Mouse (Mus musculus) liver, embryonic 14.5 days (tissue): ENCODE data around the gene Tldc2. TPM values are rescaled to one million over a fixed set of nuclear protein-coding genes. Genes with fewer than 3 reads are reported as not detected.
A peak's percentile ranks its signal among the peaks of the same experiment; 100 is the strongest.

Source experiments
- ATAC-seq: fragments of 200-750 bp; cut with Nextera tagmentation; 2 replicates; pipeline ENCODE4 v1.8.0; 2017; ENCODE audit warnings: moderate number of reproducible peaks, mild to moderate bottlenecking, moderate library complexity; ENCODE audit not compliant: insufficient read depth
- DNase-seq, 3 experiments: peaks; one replicate each; pipeline ENCODE4 v3.0.0-alpha.2; 2012 to 2013; ENCODE audit warnings: low read depth in 3 of 3, low spot score in 3 of 3
- H3K27ac ChIP-seq: fragments of 300-500 bp; sonication (generic); 2 replicates; pipeline ENCODE4 v1.5.1; 2014; ENCODE audit warnings: moderate library complexity, mild to moderate bottlenecking, control low read depth, inconsistent platforms
- H3K27me3 ChIP-seq: fragments of 300-500 bp; sonication (generic); 2 replicates; pipeline ENCODE4 v1.6.1; 2014; ENCODE audit warnings: mild to moderate bottlenecking, low read length, moderate library complexity; ENCODE audit not compliant: control insufficient read depth, insufficient read depth
- H3K36me3 ChIP-seq: fragments of 300-500 bp; sonication (generic); replicated peaks from 2 replicates; pipeline ENCODE4 v1.6.1; 2014; ENCODE audit warnings: low read depth; ENCODE audit not compliant: control insufficient read depth, insufficient read depth
- H3K4me1 ChIP-seq, 2 experiments: fragments of 200-500 bp in 1 of 2; fragments of 300-500 bp in 1 of 2; sonication (generic) in 1 of 2; replicated peaks; 2 replicates each; pipeline ENCODE4 v1.6.1; 2012 to 2014; ENCODE audit warnings: antibody characterized with exemption in 1 of 2, inconsistent platforms in 1 of 2, low read length in 1 of 2; ENCODE audit not compliant: control insufficient read depth in 2 of 2, insufficient read depth in 2 of 2
- H3K4me2 ChIP-seq: fragments of 300-500 bp; sonication (generic); 2 replicates; pipeline ENCODE4 v1.6.1; 2014; ENCODE audit warnings: low read depth, mild to moderate bottlenecking, control low read depth, moderate library complexity
- H3K4me3 ChIP-seq, 2 experiments: fragments of 200-500 bp in 1 of 2; fragments of 300-500 bp in 1 of 2; sonication (generic) in 1 of 2; 2 replicates each; pipeline ENCODE4 v1.5.1; 2012 to 2014; ENCODE audit warnings: low read depth in 2 of 2, low read length in 2 of 2, mild to moderate bottlenecking in 2 of 2, control low read depth in 1 of 2, inconsistent platforms in 1 of 2, moderate library complexity in 1 of 2; ENCODE audit not compliant: insufficient read depth in 1 of 2
- H3K9ac ChIP-seq: fragments of 300-500 bp; sonication (generic); replicated peaks from 2 replicates; pipeline ENCODE4 v1.6.1; 2014; ENCODE audit warnings: mild to moderate bottlenecking, control low read depth, moderate library complexity
- H3K9me3 ChIP-seq: fragments of 300-500 bp; sonication (generic); 2 replicates; pipeline ENCODE4 v1.6.1; 2016; ENCODE audit warnings: low read length, mixed read lengths; ENCODE audit not compliant: control insufficient read depth
- CTCF ChIP-seq: IDR thresholded peaks from 2 replicates; pipeline ENCODE4 v1.5.1; 2016; ENCODE audit warnings: antibody characterized with exemption, low read depth, control low read depth
- EP300 ChIP-seq: IDR thresholded peaks from 2 replicates; pipeline ENCODE4 v1.6.1; 2016; ENCODE audit warnings: antibody characterized with exemption, low read depth
- WGBS: fragments of 180-500 bp; shearing (Covaris S2); extraction: QIAGEN DNeasy Blood & Tissue Kit; methylation state at CpG from one replicate; pipeline ENCODE4 v1.1.7; 2014; ENCODE audit not compliant: insufficient replicate concordance; 5-methylcytosine and 5-hydroxymethylcytosine counted together
- polyA plus RNA-seq, 2 experiments: library from polyadenylated mRNA; depleted of rRNA in 1 of 2; stranded (reverse) in 1 of 2; unstranded in 1 of 2; fragments of >200 nt; fragmentation: Nextera tagmentation in 1 of 2; extraction: Ambion mirVana in 1 of 2; gene quantifications; 2 replicates each; pipeline versions ENCODE4 v1.2.1 to v1.2.3; 2012 to 2014

The Tldc2 gene
- polyA plus RNA-seq, 2 experiments, result not detected

- DNase-seq (no peak), ATAC-seq (no peak)
- TF ChIP-seq CTCF, result no peak
- no peaks in the 10 kb centered on the region for H3K9me3 ChIP-seq
- H3K27me3 ChIP-seq, result peaks cover 30% of the 10 kb centered on the region
- no peak overlapping the region for H3K4me2 ChIP-seq
- 58% methylated on average over 5 of the region's 5 CpGs for WGBS
- no peak overlapping the region for H3K27ac ChIP-seq
- H3K4me3 ChIP-seq, result no peak overlapping the region
- peaks cover 0 to 31% of the 10 kb centered on the region in 2 experiments; a peak in 2 of 4 replicates for H3K4me1 ChIP-seq
- H3K36me3 ChIP-seq, result no peaks in the 10 kb centered on the region
- no peak overlapping the region for H3K9ac ChIP-seq
Measured at GRCm38 (mm10) chr2:157074772-157075171, 12.1 kb upstream of the Tldc2 start.

- WGBS, result 69% methylated on average over 3 of the region's 3 CpGs
- peaks cover 34% of the 10 kb centered on the region for H3K27me3 ChIP-seq
- H3K9ac ChIP-seq, result no peak overlapping the region
- H3K4me1 ChIP-seq, result peaks cover 0 to 28% of the 10 kb centered on the region in 2 experiments; a peak in 2 of 4 replicates
- TF ChIP-seq CTCF (no peak), EP300 (no peak)
- no peaks in the 10 kb centered on the region for H3K9me3 ChIP-seq
- H3K27ac ChIP-seq, result no peak overlapping the region
- no peak for ATAC-seq
- H3K4me3 ChIP-seq, result no peak overlapping the region
- no peaks in the 10 kb centered on the region for H3K36me3 ChIP-seq
- no peak for DNase-seq
- no peak overlapping the region for H3K4me2 ChIP-seq
Measured at GRCm38 (mm10) chr2:157075226-157075625, 11.6 kb upstream of the Tldc2 start.

DNA sequence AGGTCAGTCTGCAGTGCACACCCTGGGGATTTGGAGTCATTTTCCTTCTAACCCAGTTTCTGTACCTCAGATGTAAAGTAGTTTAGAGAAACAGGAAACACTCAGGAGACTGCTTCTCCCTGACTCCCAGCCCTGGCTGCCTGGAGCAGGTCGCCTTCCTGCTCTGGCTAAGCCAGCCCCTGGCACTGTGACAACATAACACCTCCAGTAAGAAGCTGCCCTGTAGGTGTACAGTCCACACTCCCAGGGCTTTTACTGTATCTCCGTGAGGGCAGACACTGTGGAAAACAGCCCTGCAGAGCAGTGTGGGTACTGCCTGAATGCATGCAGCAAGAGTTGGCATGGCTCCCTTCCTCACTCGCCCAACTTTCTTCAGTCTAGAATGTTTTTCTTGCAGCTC is 11.2 kb upstream of the Tldc2 start:
- TF ChIP-seq EP300 (no peak), CTCF (no peak)
- WGBS, result 40% methylated on average over 3 of the region's 3 CpGs
- no peaks in the 10 kb centered on the region for H3K9me3 ChIP-seq
- peaks cover 0 to 23% of the 10 kb centered on the region in 2 experiments; a peak in 2 of 4 replicates for H3K4me1 ChIP-seq
- no peak overlapping the region for H3K4me2 ChIP-seq
- peaks cover 39% of the 10 kb centered on the region for H3K27me3 ChIP-seq
- ATAC-seq (no peak), DNase-seq (no peak)
- no peak overlapping the region for H3K27ac ChIP-seq
- H3K9ac ChIP-seq, result no peak overlapping the region
- no peak overlapping the region for H3K4me3 ChIP-seq
- H3K36me3 ChIP-seq, result no peaks in the 10 kb centered on the region

DNA sequence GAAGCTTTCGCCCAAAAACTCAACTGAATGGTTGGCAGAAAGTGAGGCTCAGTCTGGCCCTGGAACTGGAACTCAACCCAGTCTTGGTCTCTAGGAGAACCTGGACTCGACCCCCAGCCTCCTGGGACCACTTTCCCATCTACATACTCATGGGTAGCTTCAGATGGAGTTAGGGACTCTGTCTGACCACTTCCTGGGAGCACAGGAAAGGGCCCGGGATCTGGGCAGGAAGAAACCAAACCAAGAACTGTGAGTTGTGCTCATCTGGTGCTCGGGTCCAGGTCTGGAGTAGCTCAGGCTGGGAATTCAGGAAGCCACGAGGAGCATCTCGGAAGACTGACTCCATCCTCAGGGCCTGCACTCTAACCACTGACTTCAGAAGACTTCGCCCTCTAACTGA is 10.3 kb upstream of the Tldc2 start:
- Histone ChIP-seq H3K36me3 (no peaks in the 10 kb centered on the region), H3K9ac (no peak overlapping the region), H3K4me2 (no peak overlapping the region), H3K27ac (no peak overlapping the region), H3K4me1 (peaks cover 0 to 14% of the 10 kb centered on the region in 2 experiments; a peak in 2 of 4 replicates), H3K4me3 (no peak overlapping the region), H3K27me3 (peaks cover 40% of the 10 kb centered on the region), H3K9me3 (no peaks in the 10 kb centered on the region)
- DNase-seq (no peak), ATAC-seq (no peak)
- TF ChIP-seq CTCF, result no peak
- 53% methylated on average over 7 of the region's 7 CpGs for WGBS

DNA sequence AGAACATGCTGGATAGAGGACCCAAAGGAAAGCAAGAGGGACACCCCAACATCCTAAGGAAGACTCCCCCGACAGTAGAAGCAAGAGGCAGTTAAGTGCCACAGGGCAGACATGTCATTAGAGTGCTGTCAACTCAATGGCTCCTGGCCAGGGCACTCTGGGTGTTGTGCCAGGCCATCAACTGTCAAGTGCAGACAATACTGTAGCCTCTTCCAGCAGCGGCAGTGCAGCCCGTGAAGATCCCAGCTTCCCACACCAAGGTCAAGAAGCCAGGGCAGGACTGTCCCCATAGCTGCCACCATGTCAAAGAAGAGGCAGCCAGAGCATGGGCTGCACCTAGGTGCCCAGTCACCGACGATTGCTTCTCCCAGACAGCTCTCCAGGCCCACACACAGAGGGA is 9.7 kb upstream of the Tldc2 start:
- Histone ChIP-seq H3K4me2 (peak overlapping the region; percentile 53), H3K9me3 (no peaks in the 10 kb centered on the region), H3K4me1 (peaks cover 0 to 9% of the 10 kb centered on the region in 2 experiments; a peak in 2 of 4 replicates), H3K4me3 (peak overlapping the region; percentile 10 to 12; a peak in 3 of 4 replicates), H3K27ac (no peak overlapping the region), H3K36me3 (no peaks in the 10 kb centered on the region), H3K27me3 (peaks cover 40% of the 10 kb centered on the region), H3K9ac (no peak overlapping the region)
- 41% methylated on average over 5 of the region's 5 CpGs for WGBS
- TF ChIP-seq EP300 (no peak), CTCF (no peak)
- no peak for ATAC-seq
- DNase-seq, result no peak
